Mouse (Mus musculus): Measurements from ENCODE around the gene Hoxc6.

The Hoxc6 gene

GRCm38 (mm10) chr15:102990461-102991397 is 7.3 kb upstream of the Hoxc6 start, which contains the start of gene Hoxc8:
Hoxc8 (plus strand) TSS chr15:102990607.
- DNase-seq (ENCODE audit: inconsistent ontology term): no peak

- DNase-seq (ENCODE audit: inconsistent ontology term): no peak
Observed at GRCm38 (mm10) chr15:102991782-102992181, 6.3 kb upstream of the Hoxc6 start.

- no peak for DNase-seq (ENCODE audit: inconsistent ontology term)
Observed at GRCm38 (mm10) chr15:102992206-102992605, 5.9 kb upstream of the Hoxc6 start.

- DNase-seq (ENCODE audit: inconsistent ontology term): no peak
Observed at GRCm38 (mm10) chr15:102992863-102993262, 5.2 kb upstream of the Hoxc6 start.

GRCm38 (mm10) chr15:102996548-102996947 is 1.5 kb upstream of the Hoxc6 start:
- no peak for DNase-seq (ENCODE audit: inconsistent ontology term)

GRCm38 (mm10) chr15:102997431-102997830 is 626 bp upstream of the Hoxc6 start:
- DNase-seq (ENCODE audit: inconsistent ontology term): no peak

- no peak for DNase-seq (ENCODE audit: inconsistent ontology term)
Observed at GRCm38 (mm10) chr15:102998608-102999182, 638 bp downstream of the Hoxc6 start.

GRCm38 (mm10) chr15:102999183-102999831 is 1.2 kb downstream of the Hoxc6 start:
- peak; percentile 73 for DNase-seq (ENCODE audit: inconsistent ontology term)

GRCm38 (mm10) chr15:102999955-103000354 is 1.9 kb downstream of the Hoxc6 start:
- DNase-seq (ENCODE audit: inconsistent ontology term): no peak

- DNase-seq (ENCODE audit: inconsistent ontology term): no peak
Observed at GRCm38 (mm10) chr15:103000501-103000901, 2.4 kb downstream of the Hoxc6 start.

- DNase-seq (ENCODE audit: inconsistent ontology term): no peak
Observed at GRCm38 (mm10) chr15:103001370-103001769, 3.3 kb downstream of the Hoxc6 start.

GRCm38 (mm10) chr15:103002156-103002555 is 4.1 kb downstream of the Hoxc6 start:
- no peak for DNase-seq (ENCODE audit: inconsistent ontology term)

GRCm38 (mm10) chr15:103002821-103003448 is 4.9 kb downstream of the Hoxc6 start:
- DNase-seq (ENCODE audit: inconsistent ontology term): no peak

- DNase-seq (ENCODE audit: inconsistent ontology term): no peak
Observed at GRCm38 (mm10) chr15:103005308-103005707, 7.3 kb downstream of the Hoxc6 start.

- DNase-seq (ENCODE audit: inconsistent ontology term): no peak
Observed at GRCm38 (mm10) chr15:103005797-103006196, 7.7 kb downstream of the Hoxc6 start.

GRCm38 (mm10) chr15:103006326-103006725 is 8.3 kb downstream of the Hoxc6 start:
- no peak for DNase-seq (ENCODE audit: inconsistent ontology term)

GRCm38 (mm10) chr15:103009265-103010111 is 11.4 kb downstream of the Hoxc6 start:
- DNase-seq (ENCODE audit: inconsistent ontology term): no peak

GRCm38 (mm10) chr15:103010112-103010846 is 12.2 kb downstream of the Hoxc6 start:
- DNase-seq (ENCODE audit: inconsistent ontology term): no peak

- no peak for DNase-seq (ENCODE audit: inconsistent ontology term)
Observed at GRCm38 (mm10) chr15:103010847-103011555, 12.9 kb downstream of the Hoxc6 start.
